Mouse (Mus musculus) forebrain, embryonic 11.5 days (tissue): ENCODE measurements around the gene Rfpl4b. TPM values are rescaled to one million over a fixed set of nuclear protein-coding genes. Genes with fewer than 3 reads are reported as not detected.
"Not testable (repeated sequence)": the region's sequence is repeated elsewhere in the genome, so short reads cannot be mapped to it uniquely, and the experiment has no call there.

Experiments used
- ATAC-seq: fragments of 200-750 bp; cut with Nextera tagmentation; replicated peaks from 2 replicates; pipeline ENCODE4 v1.8.0; 2017; ENCODE audit warnings: moderate TSS enrichment; ENCODE audit not compliant: low FRiP score
- DNase-seq: peaks from one replicate; pipeline ENCODE4 v3.0.0-alpha.2; 2017; ENCODE audit warnings: low spot score
- H3K27ac ChIP-seq: fragments of 300-500 bp; sonication (generic); 2 replicates; pipeline ENCODE4 v1.5.1; 2014; ENCODE audit warnings: low read depth, low read length
- H3K27me3 ChIP-seq: fragments of 300-500 bp; sonication (generic); 2 replicates; pipeline ENCODE4 v1.6.1; 2014; ENCODE audit warnings: mild to moderate bottlenecking, low read length, mixed read lengths; ENCODE audit not compliant: control insufficient read depth, insufficient read depth
- H3K36me3 ChIP-seq: fragments of 300-500 bp; sonication (generic); 2 replicates; pipeline ENCODE4 v1.6.1; 2014; ENCODE audit warnings: mild to moderate bottlenecking, low read length, moderate library complexity, mixed read lengths; ENCODE audit not compliant: control insufficient read depth, insufficient read depth
- H3K4me1 ChIP-seq: fragments of 300-500 bp; sonication (generic); replicated peaks from 2 replicates; pipeline ENCODE4 v1.6.1; 2014; ENCODE audit warnings: low read length, mixed read lengths; ENCODE audit not compliant: control insufficient read depth, insufficient read depth
- H3K4me2 ChIP-seq: fragments of 300-500 bp; sonication (generic); 2 replicates; pipeline ENCODE4 v1.6.1; 2014; ENCODE audit warnings: low read depth, mild to moderate bottlenecking, low read length, moderate library complexity, mixed read lengths; ENCODE audit not compliant: severe bottlenecking
- H3K4me3 ChIP-seq: fragments of 300-500 bp; sonication (generic); 2 replicates; pipeline ENCODE4 v1.5.1; 2014; ENCODE audit warnings: low read depth, low read length
- H3K9ac ChIP-seq: fragments of 300-500 bp; sonication (generic); 2 replicates; pipeline ENCODE4 v1.6.1; 2014; ENCODE audit warnings: low read length
- H3K9me3 ChIP-seq: fragments of 300-500 bp; sonication (generic); 2 replicates; pipeline ENCODE4 v1.6.1; 2016; ENCODE audit warnings: low read length, mixed read lengths; ENCODE audit not compliant: control insufficient read depth
- WGBS: fragments of 180-500 bp; shearing (Covaris S2); extraction: QIAGEN DNeasy Blood & Tissue Kit; methylation state at CpG from one replicate; pipeline ENCODE4 v1.1.7; 2014; 5-methylcytosine and 5-hydroxymethylcytosine counted together
- polyA plus RNA-seq: library from polyadenylated mRNA; unstranded; fragments of >200 nt; fragmentation: Nextera tagmentation; extraction: Ambion mirVana; gene quantifications from 2 replicates; pipeline ENCODE4 v1.2.1, GENCODE M21; 2014

Gene Rfpl4b
- polyA plus RNA-seq: not detected in 2 replicates

DNA sequence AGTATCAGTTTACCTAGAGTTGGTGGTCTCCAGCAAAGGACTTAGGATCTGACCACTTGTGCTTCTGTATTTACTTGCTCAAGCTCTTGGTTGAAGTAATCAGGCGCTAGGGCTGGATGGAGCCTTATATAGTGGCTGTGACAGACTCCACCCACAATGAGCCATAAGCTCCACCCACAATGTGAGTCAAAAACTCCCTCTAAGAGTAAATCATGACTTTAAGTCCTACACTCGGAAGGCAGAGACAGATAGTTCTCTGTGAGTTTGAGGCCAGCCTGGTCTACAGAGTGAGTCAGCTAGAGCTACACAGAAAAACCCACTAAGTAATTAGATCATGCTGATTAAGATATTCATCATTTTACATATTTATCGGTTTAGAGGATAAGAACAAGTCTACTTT lies at the start of gene Rfpl4b:
Gene Rfpl4b (minus strand): TSS at position 101 of the 400 bp plus-strand sequence.
- 0 out of 2 replicates have a peak, but pooled peaks cover 2% of the 10 kb centered on the region for H3K9me3 ChIP-seq
- no peaks in the 10 kb centered on the region for H3K4me1 ChIP-seq
- no peak within 1 kb of the TSS for H3K4me3 ChIP-seq
- H3K9ac ChIP-seq: no peak within 1 kb of the TSS
- no peaks in the 10 kb centered on the region for H3K27me3 ChIP-seq
- 93% methylated on average over 3 of the region's 3 CpGs for WGBS
- no peak within 1 kb of the TSS for H3K4me2 ChIP-seq
- DNase-seq: no peak
- H3K36me3 ChIP-seq: no peaks in the 10 kb centered on the region
- ATAC-seq: no peak
- no peak within 1 kb of the TSS for H3K27ac ChIP-seq

DNA sequence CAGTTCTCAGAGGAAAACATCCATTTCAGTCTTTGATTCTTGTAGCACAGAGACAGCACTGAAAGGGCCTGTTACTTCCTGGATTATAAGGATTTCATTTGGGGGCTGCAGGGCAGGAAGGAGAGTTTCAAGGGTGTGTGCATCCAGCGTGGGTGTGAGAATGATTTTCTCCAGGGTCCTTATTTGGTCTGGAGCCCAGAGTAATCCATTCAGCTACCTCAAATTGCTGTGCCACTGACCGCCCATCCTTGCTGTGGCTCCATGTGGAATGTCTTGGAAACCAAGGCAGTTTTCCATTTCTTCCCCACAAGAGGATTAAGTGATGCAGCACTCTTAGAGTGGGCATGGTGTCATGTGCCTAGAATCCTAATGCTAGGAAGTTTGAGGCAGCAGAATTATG lies 33.6 kb upstream of the Rfpl4b start:
- ATAC-seq (no peak), DNase-seq (no peak)
- 73% methylated on average over 2 of the region's 2 CpGs for WGBS
- no peak overlapping the region for H3K4me3 ChIP-seq
- no peaks in the 10 kb centered on the region for H3K9me3 ChIP-seq
- no peak overlapping the region for H3K27ac ChIP-seq
- H3K9ac ChIP-seq: no peak overlapping the region
- no peaks in the 10 kb centered on the region for H3K4me1 ChIP-seq
- no peaks in the 10 kb centered on the region for H3K27me3 ChIP-seq
- no peaks in the 10 kb centered on the region for H3K36me3 ChIP-seq
- no peak overlapping the region for H3K4me2 ChIP-seq

DNA sequence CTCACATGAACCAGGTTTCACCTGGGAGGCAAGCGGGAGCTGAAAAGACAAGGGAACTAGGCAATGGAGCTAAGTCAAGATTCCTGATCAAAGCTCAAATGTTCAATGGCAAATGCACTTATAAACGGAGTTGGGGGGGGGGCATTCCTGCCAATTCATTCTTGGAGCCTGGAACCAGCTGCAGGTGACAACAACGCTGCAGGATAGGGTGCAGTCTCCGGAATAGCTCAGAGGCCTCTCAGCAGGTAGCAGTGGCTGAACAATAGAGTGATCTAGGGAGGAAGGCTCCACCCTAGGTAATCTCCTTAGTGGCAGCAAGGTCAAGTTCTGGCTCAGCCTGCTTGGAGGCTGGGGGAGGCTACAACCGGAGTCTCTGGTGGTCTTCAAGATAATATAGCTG lies 28.4 kb upstream of the Rfpl4b start:
- not testable (repeated sequence) for H3K4me2 ChIP-seq, H3K9me3 ChIP-seq, ATAC-seq, H3K27me3 ChIP-seq, H3K4me1 ChIP-seq, H3K36me3 ChIP-seq, H3K4me3 ChIP-seq, H3K27ac ChIP-seq, DNase-seq, H3K9ac ChIP-seq
- 44% methylated on average over 5 of the region's 5 CpGs for WGBS

DNA sequence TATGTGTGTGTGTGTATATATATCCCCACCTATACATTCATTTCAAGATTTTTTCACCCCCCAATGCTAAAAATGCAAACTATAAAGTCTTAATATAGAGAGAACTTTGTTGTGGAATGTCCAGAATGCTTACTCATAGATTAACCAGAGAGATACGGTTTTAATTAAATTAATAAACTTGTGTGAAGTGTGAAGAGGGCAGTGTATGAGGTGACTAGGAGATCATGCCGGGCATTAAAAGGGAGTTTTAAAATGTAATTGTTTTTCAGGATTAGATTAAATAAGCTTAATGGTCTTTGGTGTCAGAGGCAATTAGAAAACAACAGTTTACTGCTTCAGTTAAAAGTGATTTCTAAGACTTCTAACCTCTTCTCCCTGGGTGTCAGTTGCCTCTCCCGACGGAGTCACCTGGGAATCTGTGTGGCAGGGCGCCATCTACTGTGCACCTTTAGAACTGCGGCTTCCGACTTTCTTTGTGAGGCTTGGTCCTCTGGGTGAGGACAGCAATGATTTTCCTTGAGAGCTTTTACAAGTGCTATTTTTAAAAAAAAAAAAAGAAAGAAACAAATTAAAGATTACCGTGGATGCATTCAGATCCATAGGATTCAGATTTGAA lies 27.4 kb upstream of the Rfpl4b start:
- Histone ChIP-seq H3K9me3 (no peaks in the 10 kb centered on the region), H3K4me3 (no peak overlapping the region), H3K4me1 (no peaks in the 10 kb centered on the region), H3K4me2 (no peak overlapping the region), H3K27me3 (no peaks in the 10 kb centered on the region), H3K27ac (no peak overlapping the region), H3K9ac (no peak overlapping the region), H3K36me3 (no peaks in the 10 kb centered on the region)
- peak; percentile 60; the same call in 1 of the 2 replicates for ATAC-seq
- DNase-seq: peak; percentile 79
- WGBS: 18% methylated on average over 8 of the region's 8 CpGs

DNA sequence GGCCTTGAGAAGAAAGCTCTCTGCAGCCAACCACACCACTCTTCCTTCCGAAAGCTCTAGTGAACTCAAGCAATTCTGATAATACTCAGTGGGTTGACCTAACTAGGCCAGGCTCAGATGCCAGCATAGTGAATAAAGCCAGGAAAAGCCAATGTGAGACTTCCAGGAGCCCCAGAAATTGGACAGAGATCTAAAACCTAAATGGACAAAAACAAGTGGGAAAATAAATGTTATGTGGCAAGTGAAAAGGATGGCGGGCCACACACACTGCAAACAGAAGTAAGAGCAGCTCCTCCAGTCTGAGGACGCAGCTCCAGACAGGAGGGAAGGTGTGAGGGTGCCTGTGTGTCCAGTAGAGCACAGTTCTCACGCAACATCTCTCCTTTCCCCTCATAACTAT lies 26.7 kb upstream of the Rfpl4b start:
- no peak overlapping the region for H3K9ac ChIP-seq
- DNase-seq (no peak), ATAC-seq (no peak)
- H3K9me3 ChIP-seq: no peaks in the 10 kb centered on the region
- H3K4me3 ChIP-seq: no peak overlapping the region
- H3K4me1 ChIP-seq: no peaks in the 10 kb centered on the region
- H3K36me3 ChIP-seq: no peaks in the 10 kb centered on the region
- H3K27ac ChIP-seq: no peak overlapping the region
- H3K4me2 ChIP-seq: no peak overlapping the region
- WGBS: 89% methylated on average over 4 of the region's 4 CpGs
- no peaks in the 10 kb centered on the region for H3K27me3 ChIP-seq

GRCm38 (mm10) chr10:38823741-38824140 lies 2.2 kb upstream of the Rfpl4b start:
- DNase-seq: no peak
- H3K9ac ChIP-seq: no peak overlapping the region
- H3K27ac ChIP-seq: no peak overlapping the region
- no peak for ATAC-seq
- no peak overlapping the region for H3K4me3 ChIP-seq
- H3K27me3 ChIP-seq: no peaks in the 10 kb centered on the region
- 69% methylated on average over 1 of the region's 1 CpGs for WGBS
- H3K4me2 ChIP-seq: no peak overlapping the region
- H3K4me1 ChIP-seq: no peaks in the 10 kb centered on the region
- 0 out of 2 replicates have a peak, but pooled peaks cover 2% of the 10 kb centered on the region for H3K9me3 ChIP-seq
- no peaks in the 10 kb centered on the region for H3K36me3 ChIP-seq

GRCm38 (mm10) chr10:38806056-38806455 lies 15.5 kb downstream of the Rfpl4b start:
- DNase-seq (no peak), ATAC-seq (no peak)
- Histone ChIP-seq H3K36me3 (no peaks in the 10 kb centered on the region), H3K4me2 (no peak overlapping the region), H3K9me3 (no peaks in the 10 kb centered on the region), H3K27ac (no peak overlapping the region), H3K4me1 (no peaks in the 10 kb centered on the region), H3K4me3 (no peak overlapping the region), H3K9ac (no peak overlapping the region), H3K27me3 (no peaks in the 10 kb centered on the region)
- WGBS: 81% methylated on average over 2 of the region's 2 CpGs

- Histone ChIP-seq H3K27me3 (no peaks in the 10 kb centered on the region), H3K4me2 (no peak overlapping the region), H3K27ac (no peak overlapping the region), H3K36me3 (no peaks in the 10 kb centered on the region), H3K9ac (no peak overlapping the region), H3K4me1 (no peaks in the 10 kb centered on the region), H3K9me3 (no peaks in the 10 kb centered on the region), H3K4me3 (no peak overlapping the region)
- DNase-seq (no peak), ATAC-seq (no peak)
- 92% methylated on average over 8 of the region's 8 CpGs for WGBS
Observed at GRCm38 (mm10) chr10:38804047-38804446, 17.5 kb downstream of the Rfpl4b start.

GRCm38 (mm10) chr10:38803304-38803703 lies 18.3 kb downstream of the Rfpl4b start:
- no peak overlapping the region for H3K27ac ChIP-seq
- no peaks in the 10 kb centered on the region for H3K9me3 ChIP-seq
- WGBS: 93% methylated on average over 7 of the region's 7 CpGs
- H3K4me3 ChIP-seq: no peak overlapping the region
- no peak overlapping the region for H3K4me2 ChIP-seq
- ATAC-seq (no peak), DNase-seq (no peak)
- no peaks in the 10 kb centered on the region for H3K4me1 ChIP-seq
- H3K36me3 ChIP-seq: no peaks in the 10 kb centered on the region
- H3K27me3 ChIP-seq: no peaks in the 10 kb centered on the region
- no peak overlapping the region for H3K9ac ChIP-seq
